Mouse (Mus musculus) G1E (cell line): ENCODE results near the gene Clpsl2.

Source experiments
- CTCF ChIP-seq: IDR thresholded peaks from 2 replicates; pipeline ENCODE4 v1.5.1; 2012; ENCODE audit warnings: low read depth, low read length, inconsistent platforms, mixed read lengths
- GATA1 ChIP-seq: IDR thresholded peaks from 2 replicates; pipeline ENCODE4 v1.6.1; 2012; ENCODE audit warnings: borderline replicate concordance, low read length, inconsistent platforms, mixed read lengths
- GATA2 ChIP-seq: IDR thresholded peaks from 2 replicates; pipeline ENCODE4 v1.6.1; 2012; ENCODE audit warnings: low read depth, low read length, inconsistent platforms, borderline replicate concordance
- POLR2AphosphoS5 ChIP-seq: IDR thresholded peaks from 2 replicates; pipeline ENCODE4 v1.6.1; 2012; ENCODE audit warnings: low read depth, low read length, inconsistent platforms; ENCODE audit not compliant: insufficient replicate concordance
- TAL1 ChIP-seq: conservative IDR thresholded peaks from 2 replicates; pipeline ENCODE4 v1.6.1; 2012; ENCODE audit warnings: low read depth, low read length, inconsistent platforms, mixed read lengths

DNA sequence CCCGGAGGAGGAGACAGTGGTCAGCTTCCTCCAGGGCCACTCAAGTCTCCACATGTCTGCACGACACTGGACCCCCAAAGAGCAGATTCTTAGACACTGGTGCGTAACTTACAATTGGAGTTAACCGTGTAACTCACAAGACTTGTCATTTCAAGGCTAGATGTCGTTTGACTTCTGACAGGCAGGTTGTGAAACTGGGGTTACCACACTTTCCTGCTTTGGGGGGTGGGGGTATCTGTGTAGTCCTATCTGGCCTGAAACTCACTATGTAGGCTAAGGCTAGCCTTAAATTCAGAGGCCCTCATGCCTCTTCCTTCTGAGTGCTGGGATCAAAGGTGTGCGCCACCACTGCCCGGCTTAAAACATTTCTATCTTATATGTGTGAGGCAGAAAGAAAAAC lies 16.7 kb upstream of the Clpsl2 start:
- TF ChIP-seq CTCF (no peak), GATA1 (no peak), POLR2AphosphoS5 (no peak), TAL1 (no peak), GATA2 (no peak)
